Mouse (Mus musculus) ES-E14 (cell line): ENCODE results near the gene Siglecg. TPM values are rescaled to one million over a fixed set of nuclear protein-coding genes. Genes with fewer than 3 reads are reported as not detected.

ENCODE experiments used
- DNase-seq: peaks from one replicate; pipeline ENCODE4 v3.0.0-alpha.2; 2013; ENCODE audit warnings: low read depth, low spot score
- H3K27ac ChIP-seq: 2 replicates; pipeline ENCODE4 v1.5.1; 2012; ENCODE audit warnings: low read depth, mild to moderate bottlenecking, low read length, moderate library complexity, mixed read lengths; ENCODE audit not compliant: poor library complexity, insufficient read depth, severe bottlenecking
- H3K36me3 ChIP-seq: 2 replicates; pipeline ENCODE4 v1.6.1; 2012; ENCODE audit warnings: mild to moderate bottlenecking, low read length, moderate library complexity, mixed read lengths; ENCODE audit not compliant: control insufficient read depth, poor library complexity, insufficient read depth, severe bottlenecking
- H3K4me1 ChIP-seq, 2 experiments: fragments of 150-350 bp in 1 of 2; sonication (generic) in 1 of 2; 2 replicates each; pipeline ENCODE4 v1.6.1; 2012; ENCODE audit warnings: low read length in 2 of 2, mild to moderate bottlenecking in 1 of 2, mixed read lengths in 1 of 2; ENCODE audit not compliant: control insufficient read depth in 2 of 2, insufficient read depth in 2 of 2, poor library complexity in 1 of 2
- H3K4me3 ChIP-seq, 2 experiments: fragments of 150-350 bp in 1 of 2; sonication (generic) in 1 of 2; 2 replicates each; pipeline ENCODE4 v1.5.1; 2012; ENCODE audit warnings: low read length in 2 of 2, low read depth in 1 of 2, mild to moderate bottlenecking in 1 of 2, mixed read lengths in 1 of 2; ENCODE audit not compliant: insufficient read depth in 1 of 2, poor library complexity in 1 of 2, severe bottlenecking in 1 of 2
- H3K9ac ChIP-seq: 2 replicates; pipeline ENCODE4 v1.6.1; 2012; ENCODE audit warnings: low read depth, mild to moderate bottlenecking, low read length, mixed read lengths; ENCODE audit not compliant: poor library complexity, insufficient read depth, severe bottlenecking
- H3K9me3 ChIP-seq: fragments of 150-350 bp; sonication (generic); 2 replicates; pipeline ENCODE4 v1.6.1; 2012; ENCODE audit warnings: low read depth, mild to moderate bottlenecking, low read length; ENCODE audit not compliant: control insufficient read depth, insufficient read depth
- CHD2 ChIP-seq: IDR thresholded peaks from 2 replicates; pipeline ENCODE4 v1.6.1; 2014; ENCODE audit warnings: mild to moderate bottlenecking, low read depth, low read length, inconsistent platforms
- HCFC1 ChIP-seq: IDR thresholded peaks from 2 replicates; pipeline ENCODE4 v1.6.1; 2012; ENCODE audit warnings: low read length, inconsistent platforms, borderline replicate concordance; ENCODE audit not compliant: insufficient read depth
- MAFK ChIP-seq: IDR thresholded peaks from 2 replicates; pipeline ENCODE4 v1.6.1; 2014; ENCODE audit warnings: mild to moderate bottlenecking, low read depth, low read length, inconsistent platforms; ENCODE audit not compliant: insufficient read depth
- ZC3H11A ChIP-seq: IDR thresholded peaks from 2 replicates; pipeline ENCODE4 v1.6.1; 2012; ENCODE audit warnings: low read depth, mild to moderate bottlenecking, inconsistent platforms, low read length, borderline replicate concordance
- ZNF384 ChIP-seq: IDR thresholded peaks from 2 replicates; pipeline ENCODE4 v1.6.1; 2012; ENCODE audit warnings: low read depth, low read length, inconsistent platforms
- in situ Hi-C, 2 experiments: fragments of 600-800 bp; cut with MboI; formaldehyde crosslinking; loops; one replicate each; pipeline ENCODE4 v1.15.1; 2025; ENCODE audit warnings: low sequenced_read_pairs in 2 of 2, inconsistent platforms in 1 of 2; ENCODE audit not compliant: unreplicated experiment in 2 of 2
- total RNA-seq: library from RNA; depleted of rRNA; stranded (reverse); fragments of 300-350 nt; gene quantifications from 2 replicates; pipeline ENCODE4 v1.2.3, GENCODE M21; 2012

Gene Siglecg
- total RNA-seq, 1 experiment = 1.9 TPM

DNA sequence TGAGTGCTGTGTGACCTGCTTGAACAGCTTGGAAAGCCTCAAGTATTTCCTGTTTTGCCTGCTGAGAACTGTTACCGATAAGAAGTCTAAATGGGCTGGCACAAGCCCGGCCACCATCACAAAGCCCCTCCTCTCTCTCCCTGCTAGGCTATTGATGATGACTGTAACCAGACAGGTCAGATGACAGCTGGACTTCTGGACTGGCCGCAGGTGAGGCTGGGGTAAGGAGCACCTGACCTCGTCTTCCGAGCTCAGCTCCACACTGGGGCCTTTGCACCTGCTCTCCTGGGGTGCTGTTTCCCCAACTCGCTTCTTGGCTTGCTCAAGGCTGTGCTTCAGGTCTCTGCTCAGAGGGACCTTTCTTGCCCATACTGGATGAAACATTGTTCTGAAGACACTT lies 46.4 kb downstream of the Siglecg start:
- TF ChIP-seq CHD2 = no peak
- TF ChIP-seq ZC3H11A = no peak
- TF ChIP-seq MAFK = no peak
- no peak for TF ChIP-seq HCFC1
- no peak for TF ChIP-seq ZNF384
- H3K9ac ChIP-seq = no peak overlapping the region
- H3K36me3 ChIP-seq = peaks cover 31% of the 10 kb centered on the region; the same call in 1 of the 2 replicates
- DNase-seq = no peak
- no peak overlapping the region for H3K27ac ChIP-seq
- no peak overlapping the region for H3K4me3 ChIP-seq
- H3K9me3 ChIP-seq = no peaks in the 10 kb centered on the region; the same call in 1 of the 2 replicates
- in situ Hi-C loops = no loop called here
- H3K4me1 ChIP-seq = peaks cover 0 to 2% of the 10 kb centered on the region in 2 experiments; a peak in 2 of 4 replicates

DNA sequence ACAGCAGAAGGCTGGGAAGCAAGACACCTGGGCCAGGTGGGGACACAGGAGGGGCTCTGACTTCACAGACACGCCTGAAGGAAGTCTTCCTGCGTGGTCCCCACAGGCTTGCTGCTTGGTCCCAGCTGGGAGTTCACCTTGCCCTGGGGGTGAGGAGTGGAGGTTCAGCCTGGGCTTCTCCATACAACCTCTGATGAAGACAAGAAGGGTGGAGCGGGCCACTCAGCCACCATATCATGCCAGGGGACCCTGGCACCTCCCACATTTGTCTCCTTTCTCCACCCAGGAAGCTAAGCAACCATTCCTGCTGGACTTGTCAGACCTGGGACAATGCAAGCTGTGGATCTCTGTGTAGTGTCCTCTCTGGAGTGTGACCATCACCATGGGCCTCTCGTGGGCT lies 54.8 kb downstream of the Siglecg start, which contains the start of gene Vsig10l:
Vsig10l (plus strand) TSS at position 301 of the 400 bp plus-strand sequence.
- no peak for DNase-seq
- peaks cover 0 to 3% of the 10 kb centered on the region in 2 experiments; a peak in 1 of 4 replicates for H3K4me1 ChIP-seq
- TF ChIP-seq ZNF384 = no peak
- no peak for TF ChIP-seq ZC3H11A
- no peak for TF ChIP-seq MAFK
- no peak for TF ChIP-seq HCFC1
- no peak for TF ChIP-seq CHD2
- H3K9me3 ChIP-seq = no peaks in the 10 kb centered on the region
- H3K27ac ChIP-seq = no peak within 1 kb of the TSS
- H3K9ac ChIP-seq = no peak within 1 kb of the TSS
- no peak within 1 kb of the TSS for H3K4me3 ChIP-seq
- no peaks in the 10 kb centered on the region for H3K36me3 ChIP-seq
- in situ Hi-C loops = no loop called here

DNA sequence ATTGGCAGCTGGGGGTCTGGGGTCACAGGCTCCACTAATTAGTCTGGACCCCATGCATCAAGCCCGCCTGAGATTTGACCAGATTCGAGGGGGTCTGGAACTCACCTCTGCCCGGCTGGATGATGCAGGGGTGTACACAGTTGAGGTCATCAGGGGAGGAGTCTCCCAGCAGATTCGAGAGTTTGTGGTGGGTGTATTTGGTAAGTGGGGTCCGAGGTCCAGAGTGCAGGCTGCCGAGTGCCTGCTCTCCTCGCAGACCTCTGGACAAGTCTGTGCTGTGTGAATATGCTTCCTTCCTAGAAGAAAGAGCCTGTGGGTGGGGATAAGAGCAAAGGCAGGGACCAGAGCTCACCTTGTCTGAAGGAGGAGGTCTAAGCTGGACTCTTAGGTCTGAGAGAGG lies 56.0 kb downstream of the Siglecg start:
- in situ Hi-C loops = no loop called here
- Histone ChIP-seq H3K4me1 (peaks cover 0 to 3% of the 10 kb centered on the region in 2 experiments; a peak in 1 of 4 replicates), H3K9ac (no peak overlapping the region), H3K27ac (no peak overlapping the region), H3K36me3 (no peaks in the 10 kb centered on the region), H3K9me3 (no peaks in the 10 kb centered on the region), H3K4me3 (no peak overlapping the region)
- TF ChIP-seq ZC3H11A (no peak), CHD2 (no peak), HCFC1 (no peak)
- DNase-seq = no peak

DNA sequence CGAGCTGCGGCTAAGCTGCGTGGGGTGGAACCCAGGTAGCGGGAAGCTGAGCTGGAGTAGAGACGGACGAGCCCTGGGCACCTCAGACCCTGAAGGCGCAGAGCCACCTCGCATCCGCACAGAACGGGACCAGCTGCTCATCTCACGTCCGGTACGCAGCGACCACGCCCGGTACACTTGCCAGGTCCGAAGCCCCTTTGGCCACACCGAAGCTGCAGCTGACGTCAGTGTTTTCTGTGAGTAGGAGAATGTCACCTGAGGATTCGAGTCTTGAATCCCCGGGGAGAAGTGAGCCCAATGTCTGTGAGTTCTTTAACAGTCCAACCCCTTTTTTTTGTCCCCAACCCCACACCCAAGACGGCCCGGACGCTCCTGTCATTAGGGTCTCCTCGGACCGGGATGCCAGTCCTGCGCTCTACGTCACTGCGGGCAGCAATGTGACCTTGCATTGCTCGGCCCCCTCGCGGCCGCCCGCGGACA lies 56.9 kb downstream of the Siglecg start:
- Histone ChIP-seq H3K4me1 (peaks cover 0 to 3% of the 10 kb centered on the region in 2 experiments; a peak in 1 of 4 replicates), H3K36me3 (no peaks in the 10 kb centered on the region), H3K27ac (no peak overlapping the region), H3K9me3 (no peaks in the 10 kb centered on the region), H3K4me3 (peak overlapping the region; percentile 71), H3K9ac (peak overlapping the region; percentile 55)
- DNase-seq = no peak
- in situ Hi-C loops = no loop called here
- no peak for TF ChIP-seq MAFK
- no peak for TF ChIP-seq ZNF384
- no peak for TF ChIP-seq CHD2
- TF ChIP-seq ZC3H11A = no peak
- no peak for TF ChIP-seq HCFC1
